Mouse (Mus musculus) brain, embryonic 14.5 days (tissue): ENCODE results near the gene Kctd15. TPM values are rescaled to one million over a fixed set of nuclear protein-coding genes. Genes with fewer than 3 reads are reported as not detected.
A peak's percentile ranks its signal among the peaks of the same experiment; 100 is the strongest.

Experiments
- DNase-seq: peaks from one replicate; pipeline ENCODE4 v3.0.0-alpha.2; 2011; ENCODE audit warnings: low read depth
- CTCF ChIP-seq: fragments of 200-500 bp; IDR thresholded peaks from 2 replicates; pipeline ENCODE4 v1.5.1; 2012; ENCODE audit warnings: inconsistent platforms, mild to moderate bottlenecking, moderate library complexity, borderline replicate concordance; ENCODE audit not compliant: insufficient read depth, insufficient read length; ENCODE audit errors: extremely low read depth
- POLR2A ChIP-seq: fragments of 200-500 bp; IDR thresholded peaks from 2 replicates; pipeline ENCODE4 v1.6.1; 2012; ENCODE audit warnings: mild to moderate bottlenecking, inconsistent platforms, borderline replicate concordance; ENCODE audit not compliant: poor library complexity, insufficient read depth, insufficient read length, severe bottlenecking; ENCODE audit errors: extremely low read depth
- polyA plus RNA-seq: library from polyadenylated mRNA; depleted of rRNA; stranded (reverse); fragments of >200 nt; gene quantifications from 2 replicates; pipeline ENCODE4 v1.2.3, GENCODE M21; 2012

The Kctd15 gene
- polyA plus RNA-seq, 1 experiment = 99.9 TPM

- no peak for DNase-seq
- TF ChIP-seq CTCF (no peak), POLR2A (no peak)
These were observed 6.6 kb upstream of the Kctd15 start for GRCm38 (mm10) chr7:34663145-34663544.

GRCm38 (mm10) chr7:34662227-34662626, 5.7 kb upstream of the Kctd15 start:
- no peak for DNase-seq
- no peak for TF ChIP-seq CTCF
- TF ChIP-seq POLR2A = no peak

- no peak for TF ChIP-seq CTCF
- no peak for TF ChIP-seq POLR2A
- DNase-seq = no peak
These were observed 3.0 kb upstream of the Kctd15 start for GRCm38 (mm10) chr7:34659386-34660085.

GRCm38 (mm10) chr7:34655086-34655839, 1.3 kb downstream of the Kctd15 start:
- peak; percentile 97 for DNase-seq
- TF ChIP-seq POLR2A (peak; percentile 56), CTCF (peak; percentile 79)

- peak; percentile 85 for DNase-seq
- peak; percentile 50 for TF ChIP-seq POLR2A
- no peak for TF ChIP-seq CTCF
These were observed 2.0 kb downstream of the Kctd15 start for GRCm38 (mm10) chr7:34654441-34655085.

- peak; percentile 27; the same call in 1 of the 2 replicates for TF ChIP-seq POLR2A
- TF ChIP-seq CTCF = no peak
- peak; percentile 68 for DNase-seq
These were observed 2.6 kb downstream of the Kctd15 start for GRCm38 (mm10) chr7:34653731-34654440.

- DNase-seq = peak; percentile 74
These were observed 3.6 kb downstream of the Kctd15 start for GRCm38 (mm10) chr7:34652751-34653502.

GRCm38 (mm10) chr7:34651381-34651780, 5.2 kb downstream of the Kctd15 start:
- no peak for TF ChIP-seq CTCF
- TF ChIP-seq POLR2A = no peak
- DNase-seq = peak; percentile 68

More at GRCm38 (mm10) chr7:34652751-34653502, 3.6 kb downstream of the Kctd15 start:
- TF ChIP-seq CTCF (no peak), POLR2A (no peak)

GRCm38 (mm10) chr7:34647052-34647451, 9.5 kb downstream of the Kctd15 start:
- peak; percentile 74 for DNase-seq
- no peak for TF ChIP-seq POLR2A
- no peak for TF ChIP-seq CTCF

GRCm38 (mm10) chr7:34646144-34646795, 10.3 kb downstream of the Kctd15 start:
- no peak for DNase-seq
- no peak for TF ChIP-seq CTCF
- no peak for TF ChIP-seq POLR2A
